Mouse (Mus musculus): ENCODE measurements around the gene Slc38a10. TPM values are rescaled to one million over a fixed set of nuclear protein-coding genes. Genes with fewer than 3 reads are reported as not detected.

Slc38a10 gene
- polyA plus RNA-seq, 1 experiment from 2014 or later, result 78.8 TPM

DNA sequence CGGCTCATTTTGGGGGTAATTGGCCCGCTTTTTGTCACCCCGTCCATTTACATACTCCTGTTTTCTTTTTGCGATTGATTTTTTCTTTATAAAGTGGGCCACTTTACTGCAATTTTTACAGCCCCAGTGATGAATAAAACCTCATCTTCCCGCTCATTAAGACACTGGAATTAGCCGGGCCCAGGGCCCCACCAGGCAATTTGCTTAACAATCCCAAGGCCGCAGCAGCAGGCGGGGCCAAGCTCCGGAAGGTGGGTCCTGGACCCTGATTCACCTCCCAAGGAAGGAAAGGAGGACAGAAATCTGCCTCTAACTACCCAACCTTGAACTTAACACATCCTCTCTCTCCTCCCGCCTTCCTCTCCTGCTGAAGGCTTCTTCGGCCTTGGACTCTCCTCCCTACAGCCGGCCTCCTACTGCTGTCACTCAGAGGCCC, 16.8 kb upstream of the Slc38a10 start:
- Histone ChIP-seq H3K9me3 (ENCODE audit: control insufficient read depth, low read length) (no peaks in the 10 kb centered on the region), H3K27me3 (replicated peaks; ENCODE audit: control insufficient read depth, insufficient read depth, low read length) (no peaks in the 10 kb centered on the region), H3K4me1 (ENCODE audit: control insufficient read depth, insufficient read depth, low read length) (peaks cover 19% of the 10 kb centered on the region), H3K4me2 (ENCODE audit: low read depth, low read length) (no peak overlapping the region), H3K27ac (replicated peaks; ENCODE audit: low read depth, low read length) (no peak overlapping the region), H3K4me3 (ENCODE audit: low read depth, low read length) (no peak overlapping the region), H3K36me3 (ENCODE audit: control insufficient read depth, insufficient read depth, low read length) (no peaks in the 10 kb centered on the region), H3K9ac (ENCODE audit: low read depth, low read length) (no peak overlapping the region)
- 52% methylated on average over 12 of the region's 12 CpGs for WGBS
- DNase-seq (ENCODE audit: low spot score) (no peak), ATAC-seq (ENCODE audit: low read depth) (no peak)

DNA sequence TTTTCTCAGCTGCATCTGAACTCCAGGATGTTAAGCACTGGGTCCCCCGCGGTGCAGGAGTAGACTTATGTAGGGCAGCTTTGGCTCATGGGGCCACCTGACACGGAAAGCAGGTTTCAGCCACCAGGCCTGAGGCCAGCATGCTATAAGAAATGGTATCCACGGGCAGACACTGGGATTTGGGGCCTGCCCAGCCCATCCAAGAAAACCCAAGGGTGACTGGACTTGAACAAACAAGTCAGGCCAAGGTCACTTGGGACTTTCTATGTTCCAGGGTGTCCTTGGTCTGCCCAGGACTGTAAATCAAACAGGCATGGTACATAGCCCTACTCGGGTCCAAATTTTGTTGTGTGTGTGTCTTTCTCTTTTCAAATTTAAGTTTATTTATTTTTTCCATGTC, 15.9 kb upstream of the Slc38a10 start:
- no peak overlapping the region for H3K27ac ChIP-seq (replicated peaks; ENCODE audit: low read depth, low read length)
- H3K27me3 ChIP-seq (replicated peaks; ENCODE audit: control insufficient read depth, insufficient read depth, low read length), result no peaks in the 10 kb centered on the region
- DNase-seq (ENCODE audit: low spot score) (no peak), ATAC-seq (ENCODE audit: low read depth) (no peak)
- H3K9ac ChIP-seq (ENCODE audit: low read depth, low read length), result no peak overlapping the region
- no peak overlapping the region for H3K4me3 ChIP-seq (ENCODE audit: low read depth, low read length)
- no peaks in the 10 kb centered on the region for H3K9me3 ChIP-seq (ENCODE audit: control insufficient read depth, low read length)
- peaks cover 19% of the 10 kb centered on the region for H3K4me1 ChIP-seq (ENCODE audit: control insufficient read depth, insufficient read depth, low read length)
- no peak overlapping the region for H3K4me2 ChIP-seq (ENCODE audit: low read depth, low read length)
- H3K36me3 ChIP-seq (ENCODE audit: control insufficient read depth, insufficient read depth, low read length), result no peaks in the 10 kb centered on the region
- WGBS, result 43% methylated on average over 5 of the region's 5 CpGs

GRCm38 (mm10) chr11:120164471-120165261, 13.5 kb upstream of the Slc38a10 start:
- H3K9me3 ChIP-seq (ENCODE audit: control insufficient read depth, low read length), result no peaks in the 10 kb centered on the region
- 42% methylated on average over 17 of the region's 17 CpGs for WGBS
- no peak overlapping the region for H3K4me2 ChIP-seq (ENCODE audit: low read depth, low read length)
- peaks cover 11% of the 10 kb centered on the region for H3K4me1 ChIP-seq (ENCODE audit: control insufficient read depth, insufficient read depth, low read length)
- no peak overlapping the region for H3K4me3 ChIP-seq (ENCODE audit: low read depth, low read length)
- DNase-seq (ENCODE audit: low spot score) (no peak), ATAC-seq (ENCODE audit: low read depth) (peak; percentile 38; the same call in 1 of the 2 replicates)
- no peak overlapping the region for H3K27ac ChIP-seq (replicated peaks; ENCODE audit: low read depth, low read length)
- H3K9ac ChIP-seq (ENCODE audit: low read depth, low read length), result peak overlapping the region; percentile 9
- H3K36me3 ChIP-seq (ENCODE audit: control insufficient read depth, insufficient read depth, low read length), result no peaks in the 10 kb centered on the region
- H3K27me3 ChIP-seq (replicated peaks; ENCODE audit: control insufficient read depth, insufficient read depth, low read length), result no peaks in the 10 kb centered on the region

GRCm38 (mm10) chr11:120164028-120164427, 12.9 kb upstream of the Slc38a10 start:
- Histone ChIP-seq H3K36me3 (ENCODE audit: control insufficient read depth, insufficient read depth, low read length) (no peaks in the 10 kb centered on the region), H3K27me3 (replicated peaks; ENCODE audit: control insufficient read depth, insufficient read depth, low read length) (no peaks in the 10 kb centered on the region), H3K4me2 (ENCODE audit: low read depth, low read length) (no peak overlapping the region), H3K9me3 (ENCODE audit: control insufficient read depth, low read length) (no peaks in the 10 kb centered on the region), H3K4me3 (ENCODE audit: low read depth, low read length) (no peak overlapping the region), H3K4me1 (ENCODE audit: control insufficient read depth, insufficient read depth, low read length) (peaks cover 7% of the 10 kb centered on the region), H3K9ac (ENCODE audit: low read depth, low read length) (peak overlapping the region; percentile 9; the same call in 1 of the 2 replicates), H3K27ac (replicated peaks; ENCODE audit: low read depth, low read length) (no peak overlapping the region)
- 64% methylated on average over 4 of the region's 5 CpGs for WGBS
- no peak for DNase-seq (ENCODE audit: low spot score)
- ATAC-seq (ENCODE audit: low read depth), result no peak

DNA sequence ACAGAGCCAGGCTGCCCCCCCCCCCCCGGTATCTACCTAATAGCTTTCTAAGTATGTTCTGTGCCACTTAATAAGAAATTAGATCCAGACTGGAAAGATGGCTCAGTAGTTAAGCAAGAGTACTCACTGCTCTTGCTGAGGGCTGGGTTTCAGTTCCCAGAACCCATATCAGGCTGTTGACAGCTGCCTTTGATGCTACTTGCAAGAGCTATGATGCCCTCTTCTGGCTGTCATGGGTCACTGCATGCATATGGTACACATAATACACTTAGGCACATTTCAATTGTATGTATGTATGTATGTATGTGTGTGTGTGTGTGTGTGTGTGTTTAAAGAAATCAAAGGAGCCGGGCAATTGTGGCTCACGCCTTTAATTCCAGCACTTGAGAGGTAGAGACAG, 12.1 kb upstream of the Slc38a10 start:
- Histone ChIP-seq H3K27ac (replicated peaks; ENCODE audit: low read depth, low read length) (no peak overlapping the region), H3K4me1 (ENCODE audit: control insufficient read depth, insufficient read depth, low read length) (peaks cover 5% of the 10 kb centered on the region), H3K9me3 (ENCODE audit: control insufficient read depth, low read length) (no peaks in the 10 kb centered on the region), H3K36me3 (ENCODE audit: control insufficient read depth, insufficient read depth, low read length) (no peaks in the 10 kb centered on the region), H3K27me3 (replicated peaks; ENCODE audit: control insufficient read depth, insufficient read depth, low read length) (no peaks in the 10 kb centered on the region), H3K4me3 (ENCODE audit: low read depth, low read length) (no peak overlapping the region), H3K4me2 (ENCODE audit: low read depth, low read length) (no peak overlapping the region), H3K9ac (ENCODE audit: low read depth, low read length) (no peak overlapping the region)
- 87% methylated on average over 3 of the region's 3 CpGs for WGBS
- DNase-seq (ENCODE audit: low spot score), result no peak
- no peak for ATAC-seq (ENCODE audit: low read depth)

GRCm38 (mm10) chr11:120161245-120161644, 10.1 kb upstream of the Slc38a10 start:
- WGBS, result 9% methylated on average over 4 of the region's 4 CpGs
- peak overlapping the region; percentile 31; the same call in 1 of the 2 replicates for H3K9ac ChIP-seq (ENCODE audit: low read depth, low read length)
- H3K27me3 ChIP-seq (replicated peaks; ENCODE audit: control insufficient read depth, insufficient read depth, low read length), result no peaks in the 10 kb centered on the region
- H3K27ac ChIP-seq (replicated peaks; ENCODE audit: low read depth, low read length), result no peak overlapping the region
- ATAC-seq (ENCODE audit: low read depth) (peak; percentile 64; the same call in 1 of the 2 replicates), DNase-seq (ENCODE audit: low spot score) (peak; percentile 64)
- H3K9me3 ChIP-seq (ENCODE audit: control insufficient read depth, low read length), result no peaks in the 10 kb centered on the region
- H3K4me1 ChIP-seq (ENCODE audit: control insufficient read depth, insufficient read depth, low read length), result peaks cover 5% of the 10 kb centered on the region
- no peaks in the 10 kb centered on the region for H3K36me3 ChIP-seq (ENCODE audit: control insufficient read depth, insufficient read depth, low read length)
- no peak overlapping the region for H3K4me2 ChIP-seq (ENCODE audit: low read depth, low read length)
- H3K4me3 ChIP-seq (ENCODE audit: low read depth, low read length), result no peak overlapping the region

DNA sequence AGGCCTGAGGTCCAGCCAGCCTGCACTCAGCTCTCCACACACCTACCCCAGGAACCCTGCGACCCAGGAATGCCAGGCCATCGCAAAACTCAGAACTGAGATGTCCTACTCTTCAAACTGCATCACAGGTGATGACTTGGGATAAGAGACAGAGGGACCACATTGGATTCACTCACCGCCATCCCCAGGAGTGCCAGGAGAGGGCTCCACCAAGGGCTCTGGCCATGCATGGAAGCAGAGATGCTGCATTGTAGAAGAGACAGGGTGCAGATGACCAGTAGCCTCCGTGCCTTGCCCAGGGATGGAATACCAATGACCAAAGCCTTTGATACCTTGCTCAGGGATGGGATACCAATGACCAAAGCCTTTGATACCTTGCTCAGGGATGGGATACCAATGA, 9.3 kb upstream of the Slc38a10 start:
- no peak overlapping the region for H3K4me2 ChIP-seq (ENCODE audit: low read depth, low read length)
- H3K4me3 ChIP-seq (ENCODE audit: low read depth, low read length), result no peak overlapping the region
- ATAC-seq (ENCODE audit: low read depth) (no peak), DNase-seq (ENCODE audit: low spot score) (no peak)
- H3K9me3 ChIP-seq (ENCODE audit: control insufficient read depth, low read length), result no peaks in the 10 kb centered on the region
- H3K4me1 ChIP-seq (ENCODE audit: control insufficient read depth, insufficient read depth, low read length), result peaks cover 5% of the 10 kb centered on the region
- no peaks in the 10 kb centered on the region for H3K36me3 ChIP-seq (ENCODE audit: control insufficient read depth, insufficient read depth, low read length)
- no peak overlapping the region for H3K27ac ChIP-seq (replicated peaks; ENCODE audit: low read depth, low read length)
- no peaks in the 10 kb centered on the region for H3K27me3 ChIP-seq (replicated peaks; ENCODE audit: control insufficient read depth, insufficient read depth, low read length)
- H3K9ac ChIP-seq (ENCODE audit: low read depth, low read length), result no peak overlapping the region
- WGBS, result 76% methylated on average over 4 of the region's 4 CpGs

- H3K4me1 ChIP-seq (ENCODE audit: control insufficient read depth, insufficient read depth, low read length), result peaks cover 5% of the 10 kb centered on the region
- H3K9ac ChIP-seq (ENCODE audit: low read depth, low read length), result no peak overlapping the region
- no peaks in the 10 kb centered on the region for H3K9me3 ChIP-seq (ENCODE audit: control insufficient read depth, low read length)
- ATAC-seq (ENCODE audit: low read depth) (no peak), DNase-seq (ENCODE audit: low spot score) (no peak)
- H3K4me3 ChIP-seq (ENCODE audit: low read depth, low read length), result no peak overlapping the region
- 58% methylated on average over 5 of the region's 5 CpGs for WGBS
- H3K4me2 ChIP-seq (ENCODE audit: low read depth, low read length), result no peak overlapping the region
- no peaks in the 10 kb centered on the region for H3K27me3 ChIP-seq (replicated peaks; ENCODE audit: control insufficient read depth, insufficient read depth, low read length)
- H3K27ac ChIP-seq (replicated peaks; ENCODE audit: low read depth, low read length), result no peak overlapping the region
- H3K36me3 ChIP-seq (ENCODE audit: control insufficient read depth, insufficient read depth, low read length), result no peaks in the 10 kb centered on the region
These were observed 8.5 kb upstream of the Slc38a10 start for GRCm38 (mm10) chr11:120159653-120160052.

DNA sequence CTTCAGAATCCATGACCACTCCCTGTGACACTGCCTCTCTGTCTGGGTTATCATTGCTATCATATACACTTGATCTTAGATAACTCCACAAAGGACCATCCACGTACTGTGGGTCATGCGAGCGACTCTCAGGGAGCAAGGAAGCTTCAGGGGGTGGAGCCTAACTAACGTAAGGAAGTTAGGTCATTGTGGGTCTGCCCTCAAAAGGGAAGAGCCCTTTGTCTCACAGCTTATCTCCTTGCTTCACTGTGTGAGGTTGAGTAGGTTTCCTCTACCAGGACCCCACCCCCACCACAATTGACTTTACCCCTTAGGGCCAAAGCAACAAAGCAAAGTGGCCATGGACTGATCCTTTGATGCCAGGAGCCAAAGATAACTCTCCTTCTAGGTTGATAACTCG, 7.7 kb upstream of the Slc38a10 start:
- no peaks in the 10 kb centered on the region for H3K27me3 ChIP-seq (replicated peaks; ENCODE audit: control insufficient read depth, insufficient read depth, low read length)
- H3K4me2 ChIP-seq (ENCODE audit: low read depth, low read length), result no peak overlapping the region
- no peaks in the 10 kb centered on the region; the same call in 1 of the 2 replicates for H3K4me1 ChIP-seq (ENCODE audit: control insufficient read depth, insufficient read depth, low read length)
- ATAC-seq (ENCODE audit: low read depth) (no peak), DNase-seq (ENCODE audit: low spot score) (no peak)
- no peaks in the 10 kb centered on the region for H3K9me3 ChIP-seq (ENCODE audit: control insufficient read depth, low read length)
- no peak overlapping the region for H3K9ac ChIP-seq (ENCODE audit: low read depth, low read length)
- H3K36me3 ChIP-seq (ENCODE audit: control insufficient read depth, insufficient read depth, low read length), result no peaks in the 10 kb centered on the region
- 58% methylated on average over 5 of the region's 5 CpGs for WGBS
- no peak overlapping the region for H3K27ac ChIP-seq (replicated peaks; ENCODE audit: low read depth, low read length)
- H3K4me3 ChIP-seq (ENCODE audit: low read depth, low read length), result no peak overlapping the region

Measured in embryonic facial prominence, embryonic 14.5 days (tissue).